Comparison of ENCODE assay signal across 7 mouse cellular contexts in the genomic region with DNA sequence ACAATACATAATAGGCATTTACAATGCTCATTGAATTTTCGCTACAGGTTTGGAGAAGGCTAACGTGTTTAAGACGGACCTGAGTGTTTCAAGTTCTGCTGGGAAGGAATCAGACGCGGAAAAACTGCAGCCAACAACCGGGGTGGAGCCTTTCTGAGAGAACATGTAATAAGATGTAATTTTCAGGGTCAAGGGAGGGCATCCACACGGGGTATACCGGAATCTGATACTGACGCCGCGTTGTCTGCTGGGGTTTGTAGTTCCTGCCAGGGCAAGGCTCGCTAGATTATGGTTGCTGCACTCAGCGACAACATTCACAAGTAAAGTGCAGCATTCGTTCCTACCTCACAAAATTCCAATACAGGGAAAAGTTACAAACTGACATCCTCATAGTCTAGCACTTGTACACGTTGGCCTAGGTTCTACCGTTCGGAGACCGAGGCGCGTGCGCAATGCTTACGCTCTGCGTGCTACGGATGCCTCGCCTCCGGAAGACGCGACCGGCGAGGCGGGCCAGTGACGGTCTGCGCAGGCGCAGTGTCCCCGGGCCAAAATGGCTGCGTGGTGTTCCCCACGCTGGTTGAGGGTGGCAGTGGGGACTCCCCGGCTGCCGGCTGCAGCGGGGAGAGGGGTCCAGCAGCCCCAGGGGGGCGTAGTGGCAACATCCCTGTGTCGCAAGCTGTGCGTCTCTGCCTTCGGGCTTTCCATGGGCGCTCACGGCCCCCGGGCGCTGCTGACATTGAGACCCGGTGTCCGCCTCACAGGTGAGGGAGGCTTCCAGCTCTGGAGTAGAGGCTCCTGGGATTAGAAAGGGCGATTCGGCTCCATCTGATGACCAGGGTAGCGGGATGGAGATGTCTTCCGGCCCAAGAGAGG. TPM values are rescaled to one million over a fixed set of nuclear protein-coding genes. Genes with fewer than 3 reads are reported as not detected.
DNase-seq lines count a peak whose midpoint lies in the region; ATAC-seq and TF ChIP-seq lines count a peak whose summit lies in the region.

No protein-coding gene starts in this region.

- peak; percentile 16; the same call in 1 of the 2 replicates for TF ChIP-seq CTCF in intestine, postnatal 0 days (IDR thresholded peaks at IDR 0.05; ENCODE audit: low read depth)
- no peak for TF ChIP-seq CTCF in small intestine, adult 2 months (IDR thresholded peaks at IDR 0.05; ENCODE audit: extremely low read depth, insufficient read length, insufficient replicate concordance, low read depth, low read length)

- intact Hi-C loops in left cerebral cortex, postnatal 4 days (cut with DNase I), result no loop called here

- WGBS in embryonic facial prominence, embryonic 10.5 days, result under 1% methylated on average over 54 of the region's 54 CpGs
- WGBS in intestine, postnatal 0 days, result under 1% methylated on average over 54 of the region's 54 CpGs
- WGBS in midbrain, embryonic 12.5 days, result under 1% methylated on average over 54 of the region's 54 CpGs
- under 1% methylated on average over 54 of the region's 54 CpGs for WGBS in small intestine, adult 2 months

- peaks cover 20% of the 10 kb centered on the region for H3K36me3 ChIP-seq in embryonic facial prominence, embryonic 10.5 days (replicated peaks)
- peaks cover 13% of the 10 kb centered on the region for H3K36me3 ChIP-seq in intestine, postnatal 0 days (ENCODE audit: control insufficient read depth, insufficient read depth)
- H3K36me3 ChIP-seq in midbrain, embryonic 12.5 days, result peaks cover 16% of the 10 kb centered on the region
- peaks cover 7% of the 10 kb centered on the region; the same call in 1 of the 2 replicates for H3K36me3 ChIP-seq in small intestine, adult 2 months (ENCODE audit: control insufficient read depth, insufficient read depth, low read length)

- H3K4me3 ChIP-seq in embryonic facial prominence, embryonic 10.5 days, result peak overlapping the region; percentile 96
- H3K4me3 ChIP-seq in intestine, postnatal 0 days (ENCODE audit: low read depth, low read length), result peak overlapping the region; percentile 96
- H3K4me3 ChIP-seq in midbrain, embryonic 12.5 days, result peak overlapping the region; percentile 96
- peak overlapping the region; percentile 78 for H3K4me3 ChIP-seq in small intestine, adult 2 months (ENCODE audit: low read depth, low read length)

- peak; percentile 80 for ATAC-seq in intestine, postnatal 0 days
- ATAC-seq in midbrain, embryonic 12.5 days (ENCODE audit: low FRiP score, low read depth), result peak; percentile 82

- peaks cover 30% of the 10 kb centered on the region for H3K4me1 ChIP-seq in embryonic facial prominence, embryonic 10.5 days
- peaks cover 5% of the 10 kb centered on the region; the same call in 1 of the 2 replicates for H3K4me1 ChIP-seq in intestine, postnatal 0 days (replicated peaks; ENCODE audit: control insufficient read depth, insufficient read depth, low read length)
- peaks cover 28% of the 10 kb centered on the region for H3K4me1 ChIP-seq in midbrain, embryonic 12.5 days
- peaks cover 2% of the 10 kb centered on the region; the same call in 1 of the 2 replicates for H3K4me1 ChIP-seq in small intestine, adult 2 months (ENCODE audit: control insufficient read depth, insufficient read depth, insufficient read length, low read length)

- H3K27ac ChIP-seq in embryonic facial prominence, embryonic 10.5 days (replicated peaks), result peak overlapping the region; percentile 87
- peak overlapping the region; percentile 46 for H3K27ac ChIP-seq in intestine, postnatal 0 days (ENCODE audit: low read depth, low read length)
- peak overlapping the region; percentile 64 for H3K27ac ChIP-seq in midbrain, embryonic 12.5 days (replicated peaks)
- peak overlapping the region; percentile 88 for H3K27ac ChIP-seq in small intestine, adult 2 months (ENCODE audit: insufficient read depth, low read depth, low read length)

- H3K27me3 ChIP-seq in embryonic facial prominence, embryonic 10.5 days (replicated peaks; ENCODE audit: low read depth, poor library complexity, severe bottlenecking), result no peaks in the 10 kb centered on the region
- no peaks in the 10 kb centered on the region for H3K27me3 ChIP-seq in intestine, postnatal 0 days (replicated peaks; ENCODE audit: control insufficient read depth, insufficient read depth, low read length)
- no peaks in the 10 kb centered on the region for H3K27me3 ChIP-seq in midbrain, embryonic 12.5 days
- no peaks in the 10 kb centered on the region for H3K27me3 ChIP-seq in small intestine, adult 2 months (ENCODE audit: control insufficient read depth, insufficient read depth, low read length)

- H3K9me3 ChIP-seq in embryonic facial prominence, embryonic 10.5 days, result no peaks in the 10 kb centered on the region
- no peaks in the 10 kb centered on the region for H3K9me3 ChIP-seq in intestine, postnatal 0 days (ENCODE audit: control insufficient read depth)
- no peaks in the 10 kb centered on the region for H3K9me3 ChIP-seq in midbrain, embryonic 12.5 days

- H3K4me2 ChIP-seq in intestine, postnatal 0 days (replicated peaks; ENCODE audit: low read depth), result peak overlapping the region; percentile 94
- peak overlapping the region; percentile 98 for H3K4me2 ChIP-seq in midbrain, embryonic 12.5 days (replicated peaks)

- peak overlapping the region; percentile 87 for H3K9ac ChIP-seq in intestine, postnatal 0 days (ENCODE audit: low read depth, low read length)
- H3K9ac ChIP-seq in midbrain, embryonic 12.5 days (replicated peaks), result peak overlapping the region; percentile 89

- peak; percentile 99 for DNase-seq in adrenal gland, postnatal 10 days
- DNase-seq in embryonic facial prominence, embryonic 10.5 days (ENCODE audit: low spot score), result peak; percentile 96
- peak; percentile 70 for DNase-seq in gonadal fat pad, adult 2 months (ENCODE audit: low read depth)
- DNase-seq in left cerebral cortex, postnatal 4 days, result peak; percentile 97

- TF ChIP-seq POLR2A in small intestine, adult 2 months (IDR thresholded peaks at IDR 0.05; ENCODE audit: low read depth, low read length), result peak; percentile 90

RNA-seq across cellular contexts. Expression of a gene that starts 4.2 kb away (rescaled TPM):
- 10 to 100 TPM; 27.9 to 38.7 TPM for total RNA-seq in adrenal gland, postnatal 10 days (2021)
- polyA plus RNA-seq in embryonic facial prominence, embryonic 10.5 days (2016; fragmentation: Nextera tagmentation; extraction: Ambion mirVana), result 23.3 and 23.9 TPM in 2 replicates
- polyA plus RNA-seq in gonadal fat pad, adult 2 months (2012; rRNA removed), result 40.2 and 44.5 TPM in 2 replicates
- polyA plus RNA-seq in intestine, postnatal 0 days (2015; fragmentation: Nextera tagmentation; extraction: Ambion mirVana), result 25.3 and 27.5 TPM in 2 replicates
- 100 to 1,000 TPM in 1 of 2 experiments, 10 to 100 TPM in 1; 99.4 to 104 TPM for total RNA-seq in left cerebral cortex, postnatal 4 days (2021)
- polyA plus RNA-seq in midbrain, embryonic 12.5 days (2016; fragmentation: Nextera tagmentation; extraction: Ambion mirVana), result 21.7 and 22.6 TPM in 2 replicates
- polyA plus RNA-seq in small intestine, adult 2 months (2012; rRNA removed), result 45.6 and 86.6 TPM in 2 replicates

RNA-seq across cellular contexts. Expression of a gene that starts 35.3 kb away (rescaled TPM):
- 10 to 100 TPM; 11.6 to 14.4 TPM for total RNA-seq in adrenal gland, postnatal 10 days (2021)
- 218 and 228 TPM in 2 replicates for polyA plus RNA-seq in embryonic facial prominence, embryonic 10.5 days (2016; fragmentation: Nextera tagmentation; extraction: Ambion mirVana)
- 9.5 and 10.4 TPM in 2 replicates for polyA plus RNA-seq in gonadal fat pad, adult 2 months (2012; rRNA removed)
- 10.2 and 11.6 TPM in 2 replicates for polyA plus RNA-seq in intestine, postnatal 0 days (2015; fragmentation: Nextera tagmentation; extraction: Ambion mirVana)
- total RNA-seq in left cerebral cortex, postnatal 4 days (2021), result 10 to 100 TPM; 26.6 to 28.8 TPM
- polyA plus RNA-seq in midbrain, embryonic 12.5 days (2016; fragmentation: Nextera tagmentation; extraction: Ambion mirVana), result 131 and 141 TPM in 2 replicates
- polyA plus RNA-seq in small intestine, adult 2 months (2012; rRNA removed), result 2.2 and 5.6 TPM in 2 replicates

RNA-seq across cellular contexts. Expression of a gene that starts 42.3 kb away (rescaled TPM):
- total RNA-seq in adrenal gland, postnatal 10 days (2021), result 10 to 100 TPM; 93.5 to 97.5 TPM
- 84.6 and 91.9 TPM in 2 replicates for polyA plus RNA-seq in embryonic facial prominence, embryonic 10.5 days (2016; fragmentation: Nextera tagmentation; extraction: Ambion mirVana)
- 49.5 and 53.2 TPM in 2 replicates for polyA plus RNA-seq in gonadal fat pad, adult 2 months (2012; rRNA removed)
- 63.1 and 64.3 TPM in 2 replicates for polyA plus RNA-seq in intestine, postnatal 0 days (2015; fragmentation: Nextera tagmentation; extraction: Ambion mirVana)
- total RNA-seq in left cerebral cortex, postnatal 4 days (2021), result 10 to 100 TPM; 70.2 to 70.8 TPM
- 70.1 and 81.0 TPM in 2 replicates for polyA plus RNA-seq in midbrain, embryonic 12.5 days (2016; fragmentation: Nextera tagmentation; extraction: Ambion mirVana)
- 11.8 and 21.2 TPM in 2 replicates for polyA plus RNA-seq in small intestine, adult 2 months (2012; rRNA removed)

RNA-seq across cellular contexts. Expression of a gene that starts 44.0 kb away (rescaled TPM):
- total RNA-seq in adrenal gland, postnatal 10 days (2021), result 100 to 1,000 TPM; 161 to 167 TPM
- 66.6 and 66.7 TPM in 2 replicates for polyA plus RNA-seq in embryonic facial prominence, embryonic 10.5 days (2016; fragmentation: Nextera tagmentation; extraction: Ambion mirVana)
- polyA plus RNA-seq in gonadal fat pad, adult 2 months (2012; rRNA removed), result 26.9 and 37.2 TPM in 2 replicates
- polyA plus RNA-seq in intestine, postnatal 0 days (2015; fragmentation: Nextera tagmentation; extraction: Ambion mirVana), result 37.9 and 38.6 TPM in 2 replicates
- total RNA-seq in left cerebral cortex, postnatal 4 days (2021), result 10 to 100 TPM; 40.0 to 40.2 TPM
- 55.9 and 58.5 TPM in 2 replicates for polyA plus RNA-seq in midbrain, embryonic 12.5 days (2016; fragmentation: Nextera tagmentation; extraction: Ambion mirVana)
- 10.2 and 13.7 TPM in 2 replicates for polyA plus RNA-seq in small intestine, adult 2 months (2012; rRNA removed)

RNA-seq across cellular contexts. Expression of a gene that starts 44.1 kb away (rescaled TPM):
- 10 to 100 TPM; 10.0 to 14.7 TPM for total RNA-seq in adrenal gland, postnatal 10 days (2021)
- polyA plus RNA-seq in embryonic facial prominence, embryonic 10.5 days (2016; fragmentation: Nextera tagmentation; extraction: Ambion mirVana), result 14.4 and 16.2 TPM in 2 replicates
- 46.2 and 49.7 TPM in 2 replicates for polyA plus RNA-seq in gonadal fat pad, adult 2 months (2012; rRNA removed)
- 5.0 and 5.3 TPM in 2 replicates for polyA plus RNA-seq in intestine, postnatal 0 days (2015; fragmentation: Nextera tagmentation; extraction: Ambion mirVana)
- total RNA-seq in left cerebral cortex, postnatal 4 days (2021), result 1 to 10 TPM; 2.6 to 3.2 TPM
- 7.7 and 11.1 TPM in 2 replicates for polyA plus RNA-seq in midbrain, embryonic 12.5 days (2016; fragmentation: Nextera tagmentation; extraction: Ambion mirVana)
- 6.5 and 7.8 TPM in 2 replicates for polyA plus RNA-seq in small intestine, adult 2 months (2012; rRNA removed)

Comparison
In these comparisons a context has a peak if more than half of its experiments do, and no peak if none do; other contexts are left out.
1. Peak in every context shown above with its lines: DNase-seq, ATAC-seq, H3K4me3 ChIP-seq and H3K27ac ChIP-seq.
2. RNA of a gene that starts 35.3 kb away (polyA plus RNA-seq): 218 to 228 TPM in embryonic facial prominence, embryonic 10.5 days and 131 to 141 TPM in midbrain, embryonic 12.5 days; 10.2 to 11.6 TPM in intestine, postnatal 0 days, 9.5 to 10.4 TPM in gonadal fat pad, adult 2 months and 2.2 to 5.6 TPM in small intestine, adult 2 months; every median in the first group is over 10 times any median in the second.